Mouse (Mus musculus): Measurements from ENCODE around the gene Lsm14b. TPM values are rescaled to one million over a fixed set of nuclear protein-coding genes. Genes with fewer than 3 reads are reported as not detected.

Lsm14b gene
- 1.3 TPM in 2 replicates for polyA plus RNA-seq (2015; fragmentation: Nextera tagmentation; extraction: Ambion mirVana)

- WGBS (ENCODE audit: insufficient replicate concordance) = 1% methylated on average over 80 of the region's 80 CpGs
- Histone ChIP-seq H3K27me3 (peaks cover 40% of the 10 kb centered on the region), H3K36me3 (replicated peaks) (peaks cover 19% of the 10 kb centered on the region), H3K4me1 (replicated peaks) (peaks cover 40% of the 10 kb centered on the region), H3K4me3 (replicated peaks) (peak within 1 kb of the TSS; percentile 93), H3K9me3 (replicated peaks) (no peaks in the 10 kb centered on the region), H3K27ac (replicated peaks) (peak within 1 kb of the TSS; percentile 96), H3K9ac (peak within 1 kb of the TSS; percentile 86), H3K4me2 (peak within 1 kb of the TSS; percentile 99)
- ATAC-seq (ENCODE audit: insufficient read depth) = peak; percentile 95
These were observed at the start of gene Lsm14b for GRCm38 (mm10) chr2:180024401-180025098. Gene Lsm14b, plus strand, starts transcription at chr2:180024987.

- Histone ChIP-seq H3K27ac (replicated peaks) (peak overlapping the region; percentile 89), H3K27me3 (no peaks in the 10 kb centered on the region), H3K36me3 (replicated peaks) (no peaks in the 10 kb centered on the region), H3K4me3 (replicated peaks) (peak overlapping the region; percentile 90), H3K4me1 (replicated peaks) (peaks cover 52% of the 10 kb centered on the region), H3K4me2 (peak overlapping the region; percentile 96), H3K9me3 (replicated peaks) (no peaks in the 10 kb centered on the region), H3K9ac (peak overlapping the region; percentile 84)
- WGBS (ENCODE audit: insufficient replicate concordance) = under 1% methylated on average over 24 of the region's 82 CpGs
- ATAC-seq (ENCODE audit: insufficient read depth) = no peak; the same call in 1 of the 2 replicates
These were observed 48.9 kb upstream of the Lsm14b start for GRCm38 (mm10) chr2:179975851-179976250.

GRCm38 (mm10) chr2:179976295-179976627 is 48.5 kb upstream of the Lsm14b start:
- Histone ChIP-seq H3K36me3 (replicated peaks) (no peaks in the 10 kb centered on the region), H3K4me3 (replicated peaks) (peak overlapping the region; percentile 90), H3K27ac (replicated peaks) (peak overlapping the region; percentile 89), H3K4me2 (peak overlapping the region; percentile 96), H3K9ac (peak overlapping the region; percentile 84), H3K4me1 (replicated peaks) (peaks cover 52% of the 10 kb centered on the region), H3K27me3 (no peaks in the 10 kb centered on the region), H3K9me3 (replicated peaks) (no peaks in the 10 kb centered on the region)
- ATAC-seq (ENCODE audit: insufficient read depth) = peak; percentile 48
- under 1% methylated on average over 53 of the region's 54 CpGs for WGBS (ENCODE audit: insufficient replicate concordance)

- H3K27me3 ChIP-seq = no peaks in the 10 kb centered on the region
These were observed 48.0 kb upstream of the Lsm14b start, which contains the start of gene Taf4 for GRCm38 (mm10) chr2:179976628-179977343. Gene Taf4, minus strand, starts transcription at chr2:179976646.

GRCm38 (mm10) chr2:179977344-179978025 is 47.3 kb upstream of the Lsm14b start:
- WGBS (ENCODE audit: insufficient replicate concordance) = 12% methylated on average over 10 of the region's 10 CpGs
- peaks cover 39% of the 10 kb centered on the region for H3K4me1 ChIP-seq (replicated peaks)
- H3K4me3 ChIP-seq (replicated peaks) = peak overlapping the region; percentile 90
- no peaks in the 10 kb centered on the region for H3K36me3 ChIP-seq (replicated peaks)
- H3K27me3 ChIP-seq = no peaks in the 10 kb centered on the region
- peak overlapping the region; percentile 92 for H3K27ac ChIP-seq (replicated peaks)
- H3K4me2 ChIP-seq = peak overlapping the region; percentile 96
- peak overlapping the region; percentile 95 for H3K9ac ChIP-seq
- no peaks in the 10 kb centered on the region for H3K9me3 ChIP-seq (replicated peaks)
- ATAC-seq (ENCODE audit: insufficient read depth) = no peak

More at GRCm38 (mm10) chr2:179976628-179977343, 48.0 kb upstream of the Lsm14b start, which contains the start of gene Taf4:
- Histone ChIP-seq H3K9ac (peak within 1 kb of the TSS; percentile 95), H3K4me1 (replicated peaks) (peaks cover 46% of the 10 kb centered on the region), H3K27ac (replicated peaks) (peak within 1 kb of the TSS; percentile 92), H3K36me3 (replicated peaks) (no peaks in the 10 kb centered on the region), H3K4me3 (replicated peaks) (peak within 1 kb of the TSS; percentile 90), H3K9me3 (replicated peaks) (no peaks in the 10 kb centered on the region), H3K4me2 (peak within 1 kb of the TSS; percentile 96)
- 0% methylated on average over 74 of the region's 84 CpGs for WGBS (ENCODE audit: insufficient replicate concordance)
- ATAC-seq (ENCODE audit: insufficient read depth) = peak; percentile 88

- no peaks in the 10 kb centered on the region for H3K27me3 ChIP-seq
- H3K9ac ChIP-seq = no peak overlapping the region
- H3K4me3 ChIP-seq (replicated peaks) = no peak overlapping the region
- no peaks in the 10 kb centered on the region for H3K9me3 ChIP-seq (replicated peaks)
- ATAC-seq (ENCODE audit: insufficient read depth) = no peak
- 77% methylated on average over 3 of the region's 3 CpGs for WGBS (ENCODE audit: insufficient replicate concordance)
- H3K36me3 ChIP-seq (replicated peaks) = no peaks in the 10 kb centered on the region
- H3K4me2 ChIP-seq = peak overlapping the region; percentile 96; the same call in 1 of the 2 replicates
- H3K4me1 ChIP-seq (replicated peaks) = peaks cover 32% of the 10 kb centered on the region
- H3K27ac ChIP-seq (replicated peaks) = no peak overlapping the region
These were observed 46.5 kb upstream of the Lsm14b start for GRCm38 (mm10) chr2:179978250-179978649.

GRCm38 (mm10) chr2:179979836-179980235 is 45.0 kb upstream of the Lsm14b start:
- H3K27ac ChIP-seq (replicated peaks) = no peak overlapping the region
- H3K4me2 ChIP-seq = no peak overlapping the region
- H3K36me3 ChIP-seq (replicated peaks) = no peaks in the 10 kb centered on the region
- H3K4me1 ChIP-seq (replicated peaks) = peaks cover 16% of the 10 kb centered on the region
- H3K9ac ChIP-seq = no peak overlapping the region
- ATAC-seq (ENCODE audit: insufficient read depth) = no peak
- H3K9me3 ChIP-seq (replicated peaks) = no peaks in the 10 kb centered on the region
- no peak overlapping the region for H3K4me3 ChIP-seq (replicated peaks)
- 59% methylated on average over 8 of the region's 8 CpGs for WGBS (ENCODE audit: insufficient replicate concordance)
- no peaks in the 10 kb centered on the region for H3K27me3 ChIP-seq

- Histone ChIP-seq H3K9ac (no peak overlapping the region), H3K27me3 (no peaks in the 10 kb centered on the region), H3K27ac (replicated peaks) (no peak overlapping the region), H3K9me3 (replicated peaks) (no peaks in the 10 kb centered on the region), H3K4me3 (replicated peaks) (no peak overlapping the region), H3K4me1 (replicated peaks) (peaks cover 11% of the 10 kb centered on the region), H3K4me2 (no peak overlapping the region), H3K36me3 (replicated peaks) (no peaks in the 10 kb centered on the region)
- no peak for ATAC-seq (ENCODE audit: insufficient read depth)
- WGBS (ENCODE audit: insufficient replicate concordance) = 50% methylated on average over 4 of the region's 4 CpGs
These were observed 44.2 kb upstream of the Lsm14b start for GRCm38 (mm10) chr2:179980616-179981015.

- 70% methylated on average over 3 of the region's 3 CpGs for WGBS (ENCODE audit: insufficient replicate concordance)
- Histone ChIP-seq H3K4me3 (replicated peaks) (no peak overlapping the region), H3K27ac (replicated peaks) (no peak overlapping the region), H3K4me1 (replicated peaks) (peaks cover 5% of the 10 kb centered on the region), H3K4me2 (no peak overlapping the region), H3K36me3 (replicated peaks) (no peaks in the 10 kb centered on the region), H3K27me3 (no peaks in the 10 kb centered on the region), H3K9me3 (replicated peaks) (no peaks in the 10 kb centered on the region), H3K9ac (no peak overlapping the region)
- ATAC-seq (ENCODE audit: insufficient read depth) = no peak
These were observed 42.1 kb upstream of the Lsm14b start for GRCm38 (mm10) chr2:179982715-179983114.

GRCm38 (mm10) chr2:179984830-179985229 is 40.0 kb upstream of the Lsm14b start:
- Histone ChIP-seq H3K36me3 (replicated peaks) (no peaks in the 10 kb centered on the region), H3K4me2 (no peak overlapping the region), H3K27me3 (no peaks in the 10 kb centered on the region), H3K9ac (no peak overlapping the region), H3K4me1 (replicated peaks) (no peaks in the 10 kb centered on the region), H3K9me3 (replicated peaks) (no peaks in the 10 kb centered on the region), H3K27ac (replicated peaks) (no peak overlapping the region), H3K4me3 (replicated peaks) (no peak overlapping the region)
- WGBS (ENCODE audit: insufficient replicate concordance) = 39% methylated on average over 7 of the region's 7 CpGs
- ATAC-seq (ENCODE audit: insufficient read depth) = no peak

GRCm38 (mm10) chr2:179985695-179986094 is 39.1 kb upstream of the Lsm14b start:
- Histone ChIP-seq H3K4me1 (replicated peaks) (no peaks in the 10 kb centered on the region), H3K4me2 (no peak overlapping the region), H3K36me3 (replicated peaks) (no peaks in the 10 kb centered on the region), H3K27me3 (no peaks in the 10 kb centered on the region), H3K4me3 (replicated peaks) (no peak overlapping the region), H3K9ac (no peak overlapping the region), H3K27ac (replicated peaks) (no peak overlapping the region), H3K9me3 (replicated peaks) (no peaks in the 10 kb centered on the region)
- ATAC-seq (ENCODE audit: insufficient read depth) = no peak
- WGBS (ENCODE audit: insufficient replicate concordance) = 50% methylated on average over 1 of the region's 1 CpGs

All from liver, embryonic 15.5 days (tissue).